Mouse (Mus musculus) megakaryocyte, adult 5-6 weeks (primary cell): ENCODE data around the gene Cnnm3. TPM values are rescaled to one million over a fixed set of nuclear protein-coding genes. Genes with fewer than 3 reads are reported as not detected.
"Not testable (repeated sequence)": the region's sequence is repeated elsewhere in the genome, so short reads cannot be mapped to it uniquely, and the experiment has no call there.

Source experiments
- ATAC-seq: 2 replicates; pipeline ENCODE4 v1.8.0; 2016; ENCODE audit warnings: mild to moderate bottlenecking, inconsistent platforms; ENCODE audit not compliant: poor library complexity, severe bottlenecking
- total RNA-seq, 2 experiments: library from RNA; stranded (forward) in 1 of 2; stranded (reverse) in 1 of 2; fragments of 153-499, 151-499 nt in 1 of 2; fragments of 221-1000, 200-1000 nt in 1 of 2; gene quantifications; 2 replicates each; pipeline versions ENCODE4 v1.2.3 to v1.2.4; 2015 to 2017

Cnnm3 gene
- total RNA-seq, 2 experiments from 2014 or later = 6.8 to 15.1 TPM

- 0 out of 2 replicates have a peak, but pooled peaks have one; percentile 12 for ATAC-seq
Observed at GRCm38 (mm10) chr1:36534595-36535058, 23.0 kb downstream of the Cnnm3 start.

GRCm38 (mm10) chr1:36535477-36536396 lies 24.1 kb downstream of the Cnnm3 start:
- ATAC-seq = no peak

- ATAC-seq = no peak
Observed at GRCm38 (mm10) chr1:36536397-36536728, 24.7 kb downstream of the Cnnm3 start.

- not testable (repeated sequence) for ATAC-seq
Observed at GRCm38 (mm10) chr1:36536783-36537182, 25.1 kb downstream of the Cnnm3 start, which contains the start of gene Ankrd23. Ankrd23 (minus strand) TSS chr1:36536883.

GRCm38 (mm10) chr1:36538727-36539126 lies 27.1 kb downstream of the Cnnm3 start:
- no peak for ATAC-seq

- no peak for ATAC-seq
Observed at GRCm38 (mm10) chr1:36539186-36539585, 27.5 kb downstream of the Cnnm3 start, which contains the start of gene Gm42417. Gm42417 (minus strand) TSS chr1:36539429.

- no peak for ATAC-seq
Observed at GRCm38 (mm10) chr1:36540132-36540531, 28.5 kb downstream of the Cnnm3 start.

GRCm38 (mm10) chr1:36540807-36541206 lies 29.1 kb downstream of the Cnnm3 start:
- no peak for ATAC-seq

- ATAC-seq = no peak
Observed at GRCm38 (mm10) chr1:36541844-36542243, 30.2 kb downstream of the Cnnm3 start.

GRCm38 (mm10) chr1:36542925-36543324 lies 31.3 kb downstream of the Cnnm3 start:
- ATAC-seq = no peak

- ATAC-seq = no peak
Observed at GRCm38 (mm10) chr1:36545382-36545781, 33.7 kb downstream of the Cnnm3 start.

GRCm38 (mm10) chr1:36545845-36546600 lies 34.4 kb downstream of the Cnnm3 start:
- ATAC-seq = no peak

GRCm38 (mm10) chr1:36546888-36547471 lies 35.3 kb downstream of the Cnnm3 start, which contains the start of gene Ankrd39:
Ankrd39 (minus strand) TSS chr1:36547445.
- peak; percentile 99 for ATAC-seq

- no peak for ATAC-seq
Observed at GRCm38 (mm10) chr1:36547981-36548598, 36.4 kb downstream of the Cnnm3 start.

GRCm38 (mm10) chr1:36548771-36549170 lies 37.1 kb downstream of the Cnnm3 start:
- no peak for ATAC-seq

GRCm38 (mm10) chr1:36549491-36549890 lies 37.8 kb downstream of the Cnnm3 start:
- no peak for ATAC-seq

- no peak for ATAC-seq
Observed at GRCm38 (mm10) chr1:36550075-36550863, 38.6 kb downstream of the Cnnm3 start.

- no peak for ATAC-seq
Observed at GRCm38 (mm10) chr1:36551904-36552303, 40.2 kb downstream of the Cnnm3 start.

GRCm38 (mm10) chr1:36552506-36552905 lies 40.8 kb downstream of the Cnnm3 start:
- no peak for ATAC-seq
